Mouse (Mus musculus) heart, postnatal 14 days (tissue): ENCODE results near the gene Cdca4. TPM values are rescaled to one million over a fixed set of nuclear protein-coding genes. Genes with fewer than 3 reads are reported as not detected.

Source experiments
- total RNA-seq, 2 experiments: library from RNA; stranded (reverse); gene quantifications; 2 replicates each; pipeline ENCODE4 v1.2.3; 2021

Cdca4 gene
- total RNA-seq, 2 experiments from 2014 or later = 7.8 to 12.1 TPM

Other genes starting within 250 kb of the Cdca4 start
- 10 to 100 TPM; 19.8 to 21.5 TPM for gene Inf2, start 240.6 kb downstream of the Cdca4 start, total RNA-seq
- gene Adssl1, start 209.4 kb downstream of the Cdca4 start, total RNA-seq = 100 to 1,000 TPM; 119 to 129 TPM
- 10 to 100 TPM; 25.4 to 30.9 TPM for gene Siva1, start 184.7 kb downstream of the Cdca4 start, total RNA-seq
- 100 to 1,000 TPM; 217 to 237 TPM for gene Akt1, start 154.5 kb downstream of the Cdca4 start, total RNA-seq
- gene Zbtb42, start 150.6 kb downstream of the Cdca4 start, total RNA-seq = 1 to 10 TPM; 5.8 to 7.2 TPM
- 1 to 10 TPM; 8.6 to 9.9 TPM for gene Cep170b, start 109.0 kb downstream of the Cdca4 start, total RNA-seq
- gene Pld4, start 68.8 kb downstream of the Cdca4 start, total RNA-seq = 1 to 10 TPM; 6.3 to 8.0 TPM
- gene Ahnak2, start 26.8 kb downstream of the Cdca4 start, total RNA-seq = 10 to 100 TPM; 14.5 to 19.5 TPM
- gene Clba1, start 20.5 kb downstream of the Cdca4 start, total RNA-seq = 1 to 10 TPM; 1.9 to 2.2 TPM
- gene Gpr132, start 38.8 kb upstream of the Cdca4 start, total RNA-seq = 1 to 10 TPM in 1 of 2 experiments, under 1 TPM in 1; 0.22 to 2.0 TPM
- gene Jag2, start 100.4 kb upstream of the Cdca4 start, total RNA-seq = 10 to 100 TPM; 32.1 to 32.4 TPM
- 1 to 10 TPM; 8.3 to 8.6 TPM for gene Nudt14, start 112.7 kb upstream of the Cdca4 start, total RNA-seq
- gene Btbd6, start 147.1 kb upstream of the Cdca4 start, total RNA-seq = 10 to 100 TPM; 16.8 TPM
- gene Brf1, start 171.3 kb upstream of the Cdca4 start, total RNA-seq = 10 to 100 TPM; 28.3 to 28.8 TPM
- 10 to 100 TPM; 29.0 to 32.1 TPM for gene Pacs2, start 185.1 kb upstream of the Cdca4 start, total RNA-seq
- gene Tex22, start 245.1 kb upstream of the Cdca4 start, total RNA-seq = under 1 TPM in 1 of 2 experiments, not detected in 1; 0.27 TPM